Mouse (Mus musculus): Measurements from ENCODE around the gene Myh10. TPM values are rescaled to one million over a fixed set of nuclear protein-coding genes. Genes with fewer than 3 reads are reported as not detected.

Myh10 gene
- total RNA-seq, 2 experiments from 2014 or later = 38.9 to 48.6 TPM

DNA sequence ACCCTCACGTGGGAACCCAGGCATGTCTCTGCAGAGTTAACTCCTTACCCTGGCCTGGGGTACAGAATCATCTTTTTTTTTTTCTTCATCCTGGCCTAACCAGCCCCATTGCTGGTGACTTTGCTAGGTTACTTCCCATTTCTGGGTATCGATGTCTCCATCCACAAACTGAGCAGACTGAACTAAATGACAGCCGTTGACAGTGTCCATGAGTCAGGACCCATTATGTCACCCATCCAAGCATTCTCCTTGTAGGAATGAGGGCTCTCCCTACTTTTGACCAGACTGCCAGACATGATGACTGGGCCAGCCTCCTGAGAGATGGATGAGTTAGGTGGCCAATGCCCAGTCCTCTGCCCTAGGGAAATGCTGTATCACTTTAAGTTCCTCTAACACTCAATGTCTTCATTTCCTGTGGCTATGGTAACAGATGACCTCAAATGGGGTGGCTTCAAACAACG lies 172.3 kb downstream of the Myh10 start:
- no peak for DNase-seq

DNA sequence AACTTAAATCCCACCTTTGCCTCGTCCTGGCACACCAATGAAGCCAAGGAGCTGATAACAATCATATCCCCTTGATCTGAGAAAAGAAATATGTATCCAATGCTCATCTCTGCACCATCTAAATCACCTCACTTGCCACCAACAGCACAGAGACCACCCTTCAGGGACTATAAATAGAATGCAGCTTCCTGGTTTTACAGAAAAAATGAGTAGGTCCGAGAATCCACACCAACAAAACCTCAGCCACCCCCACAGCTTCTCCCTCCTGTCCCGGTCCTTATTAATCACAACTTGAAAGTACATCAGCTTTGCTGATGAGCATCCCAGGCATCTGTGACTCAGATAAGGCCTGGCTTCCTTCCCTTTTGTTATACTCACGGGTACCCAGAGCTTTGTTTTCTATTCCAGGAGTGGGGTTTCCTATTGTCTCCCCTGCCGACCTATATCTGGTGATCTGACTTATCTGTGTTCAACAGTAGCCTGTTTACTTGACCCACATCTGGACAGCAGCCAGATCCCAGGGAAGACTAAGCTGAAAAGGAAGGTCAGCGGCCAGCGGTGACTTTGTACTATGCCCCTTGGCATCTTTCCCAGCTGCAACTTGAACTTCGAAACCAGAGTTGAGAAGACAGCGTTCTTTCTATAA lies 173.3 kb downstream of the Myh10 start:
- DNase-seq = peak; percentile 93

Other genes starting within 250 kb of the Myh10 start
- 1 to 10 TPM; 3.6 to 4.7 TPM for gene Pik3r6, start 188.5 kb upstream of the Myh10 start, total RNA-seq (2021)
- gene Mfsd6l, start 135.4 kb upstream of the Myh10 start, total RNA-seq (2021) = under 1 TPM in 1 of 2 experiments, not detected in 1; 0.27 TPM
- gene Ccdc42, start 104.5 kb upstream of the Myh10 start, total RNA-seq (2021) = under 1 TPM in 1 of 2 experiments, not detected in 1; 0.72 TPM
- 10 to 100 TPM; 57.2 to 72.8 TPM for gene Ndel1, start 180.3 kb downstream of the Myh10 start, total RNA-seq (2021)
- under 1 TPM; 0.09 to 0.12 TPM for gene Rnf222, start 197.0 kb downstream of the Myh10 start, total RNA-seq (2021)
- gene Rpl26, start 210.0 kb downstream of the Myh10 start, total RNA-seq (2021) = 1,000 to 10,000 TPM; 1,288 to 1,295 TPM
- under 1 TPM; 0.27 to 0.60 TPM for gene Odf4, start 235.5 kb downstream of the Myh10 start, total RNA-seq (2021)